Mouse (Mus musculus) heart, embryonic 12.5 days (tissue): ENCODE data around the gene Mdga1. TPM values are rescaled to one million over a fixed set of nuclear protein-coding genes. Genes with fewer than 3 reads are reported as not detected.

ENCODE experiments used
- ATAC-seq: fragments of 200-750 bp; cut with Nextera tagmentation; 2 replicates; pipeline ENCODE4 v1.8.0; 2017; ENCODE audit warnings: moderate TSS enrichment, moderate library complexity; ENCODE audit not compliant: insufficient number of reproducible peaks, low FRiP score
- H3K27ac ChIP-seq: fragments of 300-500 bp; sonication (generic); 2 replicates; pipeline ENCODE4 v1.5.1; 2016; ENCODE audit warnings: mild to moderate bottlenecking, moderate library complexity; ENCODE audit not compliant: poor library complexity, severe bottlenecking
- H3K27me3 ChIP-seq: fragments of 300-500 bp; sonication (generic); replicated peaks from 2 replicates; pipeline ENCODE4 v1.6.1; 2016; ENCODE audit warnings: mild to moderate bottlenecking, moderate library complexity
- H3K36me3 ChIP-seq: fragments of 300-500 bp; sonication (generic); 2 replicates; pipeline ENCODE4 v1.6.1; 2016; ENCODE audit warnings: mild to moderate bottlenecking, moderate library complexity
- H3K4me1 ChIP-seq: fragments of 300-500 bp; sonication (generic); replicated peaks from 2 replicates; pipeline ENCODE4 v1.6.1; 2016; ENCODE audit warnings: mild to moderate bottlenecking
- H3K4me2 ChIP-seq: fragments of 300-500 bp; sonication (generic); 2 replicates; pipeline ENCODE4 v1.6.1; 2016; ENCODE audit warnings: mild to moderate bottlenecking, moderate library complexity
- H3K4me3 ChIP-seq: fragments of 300-500 bp; sonication (generic); 2 replicates; pipeline ENCODE4 v1.5.1; 2016; ENCODE audit warnings: mild to moderate bottlenecking
- H3K9ac ChIP-seq: fragments of 300-500 bp; sonication (generic); 2 replicates; pipeline ENCODE4 v1.6.1; 2016; ENCODE audit warnings: mild to moderate bottlenecking, moderate library complexity
- H3K9me3 ChIP-seq: fragments of 300-500 bp; sonication (generic); replicated peaks from 2 replicates; pipeline ENCODE4 v1.6.1; 2016; ENCODE audit warnings: mild to moderate bottlenecking, moderate library complexity
- WGBS: fragments of 180-500 bp; shearing (Covaris S2); methylation state at CpG from one replicate; pipeline ENCODE4 v1.1.7; 2016; 5-methylcytosine and 5-hydroxymethylcytosine counted together
- polyA plus RNA-seq: library from polyadenylated mRNA; unstranded; fragments of >200 nt; fragmentation: Nextera tagmentation; extraction: Ambion mirVana; gene quantifications from 2 replicates; pipeline ENCODE4 v1.2.1, GENCODE M21; 2016

Mdga1 gene
- polyA plus RNA-seq, 1 experiment from 2014 or later = 3.9 TPM

GRCm38 (mm10) chr17:29896181-29897054, 73.5 kb downstream of the Mdga1 start:
- H3K27ac ChIP-seq = no peak overlapping the region
- no peak overlapping the region for H3K9ac ChIP-seq
- no peak overlapping the region for H3K4me2 ChIP-seq
- no peaks in the 10 kb centered on the region for H3K36me3 ChIP-seq
- H3K4me1 ChIP-seq = no peaks in the 10 kb centered on the region
- 0 out of 2 replicates have a peak, but pooled peaks cover 7% of the 10 kb centered on the region for H3K9me3 ChIP-seq
- peaks cover 4% of the 10 kb centered on the region for H3K27me3 ChIP-seq
- ATAC-seq = no peak
- no peak overlapping the region for H3K4me3 ChIP-seq
- 21% methylated on average over 7 of the region's 7 CpGs for WGBS

- peaks cover 13% of the 10 kb centered on the region for H3K27me3 ChIP-seq
- no peak overlapping the region for H3K9ac ChIP-seq
- no peaks in the 10 kb centered on the region for H3K36me3 ChIP-seq
- H3K9me3 ChIP-seq = 0 out of 2 replicates have a peak, but pooled peaks cover 7% of the 10 kb centered on the region
- no peak overlapping the region for H3K4me3 ChIP-seq
- H3K4me2 ChIP-seq = no peak overlapping the region
- no peak overlapping the region for H3K27ac ChIP-seq
- ATAC-seq = no peak
- WGBS = 67% methylated on average over 5 of the region's 5 CpGs
- H3K4me1 ChIP-seq = no peaks in the 10 kb centered on the region
Observed at GRCm38 (mm10) chr17:29895566-29895965, 74.3 kb downstream of the Mdga1 start.

GRCm38 (mm10) chr17:29894965-29895364, 74.9 kb downstream of the Mdga1 start:
- no peak for ATAC-seq
- Histone ChIP-seq H3K36me3 (no peaks in the 10 kb centered on the region), H3K4me1 (0 out of 2 replicates have a peak, but pooled peaks cover under 1% of the 10 kb centered on the region), H3K9ac (no peak overlapping the region), H3K4me2 (no peak overlapping the region), H3K27ac (no peak overlapping the region), H3K27me3 (peaks cover 19% of the 10 kb centered on the region), H3K9me3 (0 out of 2 replicates have a peak, but pooled peaks cover 7% of the 10 kb centered on the region), H3K4me3 (no peak overlapping the region)
- WGBS = 85% methylated on average over 5 of the region's 5 CpGs

DNA sequence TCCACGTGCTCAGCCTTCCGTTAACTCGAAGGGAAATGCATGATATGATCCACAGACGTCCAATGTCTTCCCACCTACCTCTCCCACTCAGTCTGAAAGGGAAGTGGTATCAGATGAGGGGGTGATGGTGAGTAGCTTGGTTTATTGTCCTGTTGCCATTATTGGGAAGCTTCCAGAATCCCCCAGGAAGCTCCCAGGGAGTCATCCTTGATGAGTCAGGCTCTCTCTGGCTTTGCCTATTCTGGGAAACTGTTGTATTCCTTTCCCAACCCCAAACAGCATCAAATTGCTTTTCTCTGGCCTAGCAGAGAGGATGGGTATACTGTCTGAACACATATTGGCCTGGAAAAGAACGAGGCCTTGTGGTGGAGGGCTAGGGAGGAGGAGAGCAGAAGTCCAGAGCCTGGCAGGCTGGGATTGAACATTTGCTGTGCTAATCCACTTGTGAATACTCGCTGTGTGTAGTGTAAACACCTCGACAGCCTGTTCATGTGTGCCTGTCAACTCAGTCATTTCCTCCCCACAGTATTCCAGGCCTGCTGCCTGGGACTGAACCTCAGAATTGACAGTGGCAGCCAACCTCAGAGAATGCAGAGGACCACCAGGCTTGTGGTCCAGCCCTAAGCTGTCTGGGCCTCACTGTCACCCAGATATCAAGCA, 79.3 kb downstream of the Mdga1 start:
- H3K9ac ChIP-seq = no peak overlapping the region
- H3K36me3 ChIP-seq = no peaks in the 10 kb centered on the region
- peaks cover 28% of the 10 kb centered on the region for H3K4me1 ChIP-seq
- H3K9me3 ChIP-seq = 0 out of 2 replicates have a peak, but pooled peaks cover 7% of the 10 kb centered on the region
- H3K27me3 ChIP-seq = peaks cover 49% of the 10 kb centered on the region
- H3K4me3 ChIP-seq = no peak overlapping the region
- no peak for ATAC-seq
- H3K27ac ChIP-seq = no peak overlapping the region
- WGBS = 59% methylated on average over 7 of the region's 7 CpGs
- H3K4me2 ChIP-seq = no peak overlapping the region

- Histone ChIP-seq H3K4me1 (peaks cover 29% of the 10 kb centered on the region), H3K4me2 (peak overlapping the region; percentile 98), H3K4me3 (peak overlapping the region; percentile 71), H3K27me3 (peaks cover 62% of the 10 kb centered on the region), H3K9ac (peak overlapping the region; percentile 84), H3K9me3 (0 out of 2 replicates have a peak, but pooled peaks cover 7% of the 10 kb centered on the region), H3K36me3 (no peaks in the 10 kb centered on the region), H3K27ac (no peak overlapping the region)
- ATAC-seq = 0 out of 2 replicates have a peak, but pooled peaks have one; percentile 27
- under 1% methylated on average over 67 of the region's 67 CpGs for WGBS
Observed at GRCm38 (mm10) chr17:29888981-29889980, 80.6 kb downstream of the Mdga1 start.

GRCm38 (mm10) chr17:29887881-29888826, 81.7 kb downstream of the Mdga1 start:
- WGBS = 0% methylated on average over 85 of the region's 93 CpGs
- Histone ChIP-seq H3K27me3 (peaks cover 73% of the 10 kb centered on the region), H3K4me1 (peaks cover 29% of the 10 kb centered on the region), H3K9me3 (0 out of 2 replicates have a peak, but pooled peaks cover 3% of the 10 kb centered on the region), H3K27ac (no peak overlapping the region; the same call in 1 of the 2 replicates), H3K36me3 (no peaks in the 10 kb centered on the region), H3K4me3 (peak overlapping the region; percentile 71), H3K9ac (peak overlapping the region; percentile 84), H3K4me2 (peak overlapping the region; percentile 98)
- peak; percentile 29; the same call in 1 of the 2 replicates for ATAC-seq

- Histone ChIP-seq H3K27ac (no peak overlapping the region), H3K4me2 (peak overlapping the region; percentile 98), H3K9me3 (no peaks in the 10 kb centered on the region), H3K4me3 (peak overlapping the region; percentile 71), H3K27me3 (peaks cover 74% of the 10 kb centered on the region), H3K4me1 (peaks cover 29% of the 10 kb centered on the region), H3K9ac (peak overlapping the region; percentile 84), H3K36me3 (no peaks in the 10 kb centered on the region)
- 1% methylated on average over 57 of the region's 57 CpGs for WGBS
- peak; percentile 61 for ATAC-seq
Observed at GRCm38 (mm10) chr17:29887271-29887880, 82.5 kb downstream of the Mdga1 start.

- Histone ChIP-seq H3K4me2 (peak overlapping the region; percentile 98), H3K9ac (peak overlapping the region; percentile 84), H3K4me3 (peak overlapping the region; percentile 71), H3K4me1 (peaks cover 29% of the 10 kb centered on the region), H3K27me3 (peaks cover 73% of the 10 kb centered on the region), H3K36me3 (no peaks in the 10 kb centered on the region), H3K27ac (no peak overlapping the region), H3K9me3 (no peaks in the 10 kb centered on the region)
- under 1% methylated on average over 39 of the region's 39 CpGs for WGBS
- ATAC-seq = 0 out of 2 replicates have a peak, but pooled peaks have one; percentile 15
Observed at GRCm38 (mm10) chr17:29886655-29887251, 83.1 kb downstream of the Mdga1 start.

DNA sequence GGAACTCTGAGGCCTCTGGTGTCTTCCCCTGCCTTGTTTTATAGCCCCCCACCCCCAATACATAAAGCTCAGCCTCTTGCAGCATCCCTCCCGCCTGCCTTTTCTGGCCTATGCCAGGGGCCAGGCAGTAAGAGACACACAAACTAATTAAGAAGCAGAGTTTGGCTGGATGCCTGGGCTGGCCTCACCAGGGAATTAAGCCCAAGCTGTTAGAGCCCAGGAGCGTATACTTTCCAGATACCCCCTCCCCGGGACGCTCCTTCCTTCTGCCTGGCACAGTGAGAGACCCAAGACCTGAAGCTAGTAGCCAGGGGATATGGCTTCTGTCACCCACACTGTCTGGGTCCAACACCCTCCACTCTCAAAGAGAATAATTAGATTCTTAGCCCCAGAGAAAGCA, 83.8 kb downstream of the Mdga1 start:
- H3K4me3 ChIP-seq = peak overlapping the region; percentile 71
- H3K27me3 ChIP-seq = peaks cover 66% of the 10 kb centered on the region

More for the DNA sequence above, 83.8 kb downstream of the Mdga1 start:
- no peak for ATAC-seq
- H3K4me1 ChIP-seq = peaks cover 29% of the 10 kb centered on the region
- 11% methylated on average over 4 of the region's 4 CpGs for WGBS
- H3K9me3 ChIP-seq = no peaks in the 10 kb centered on the region
- no peaks in the 10 kb centered on the region for H3K36me3 ChIP-seq
- peak overlapping the region; percentile 98 for H3K4me2 ChIP-seq
- no peak overlapping the region for H3K27ac ChIP-seq
- peak overlapping the region; percentile 84 for H3K9ac ChIP-seq
